Mouse (Mus musculus) heart, embryonic 10.5 days (tissue): ENCODE measurements at regions not wholly inside any gene's neighbourhood (a gene's known extent, or its start where the extent isn't known, plus 50 kb on each side); places are given as distances from the start of the nearest gene placed in this dataset.

Source experiments
- DNase-seq: peaks from one replicate; pipeline ENCODE4 v3.0.0-alpha.2; 2017; ENCODE audit warnings: low spot score
- H3K27ac ChIP-seq: fragments of 300-500 bp; sonication (generic); 2 replicates; pipeline ENCODE4 v1.5.1; 2016; ENCODE audit warnings: mild to moderate bottlenecking
- H3K27me3 ChIP-seq: fragments of 300-500 bp; sonication (generic); 2 replicates; pipeline ENCODE4 v1.6.1; 2016; ENCODE audit warnings: mild to moderate bottlenecking; ENCODE audit not compliant: poor library complexity, insufficient read depth, severe bottlenecking
- H3K36me3 ChIP-seq: fragments of 300-500 bp; sonication (generic); 2 replicates; pipeline ENCODE4 v1.6.1; 2016; ENCODE audit warnings: mild to moderate bottlenecking, moderate library complexity
- H3K4me1 ChIP-seq: fragments of 300-500 bp; sonication (generic); 2 replicates; pipeline ENCODE4 v1.6.1; 2016; ENCODE audit warnings: mild to moderate bottlenecking
- H3K4me3 ChIP-seq: fragments of 300-500 bp; sonication (generic); 2 replicates; pipeline ENCODE4 v1.5.1; 2016; ENCODE audit warnings: mild to moderate bottlenecking, moderate library complexity
- H3K9me3 ChIP-seq: fragments of 300-500 bp; sonication (generic); 2 replicates; pipeline ENCODE4 v1.6.1; 2016; ENCODE audit warnings: mild to moderate bottlenecking, moderate library complexity
- WGBS: fragments of 180-500 bp; shearing (Covaris S2); methylation state at CpG from one replicate; pipeline ENCODE4 v1.1.7; 2016; 5-methylcytosine and 5-hydroxymethylcytosine counted together

DNA sequence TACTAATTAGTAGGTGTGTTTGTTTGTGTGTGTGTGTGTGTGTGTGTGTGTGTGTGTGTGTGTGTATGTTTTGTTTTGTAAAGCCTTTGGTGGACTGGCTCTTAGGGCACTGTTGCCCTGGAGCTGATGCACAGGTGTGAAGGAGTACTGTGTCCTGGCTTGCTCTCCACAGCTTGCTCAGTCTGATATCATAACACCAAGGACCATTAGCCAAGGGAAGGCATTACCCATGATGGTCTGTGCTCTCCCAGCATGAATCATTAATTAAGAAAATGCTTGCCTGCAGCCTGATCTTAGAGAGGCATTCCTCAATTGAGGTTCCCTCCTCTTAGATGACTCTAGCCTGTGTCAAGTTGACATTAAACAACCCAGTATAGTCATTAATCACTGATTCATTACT lies 54.7 kb downstream of the Spry2 start:
- Histone ChIP-seq H3K4me1 (no peaks in the 10 kb centered on the region), H3K4me3 (no peak overlapping the region), H3K27me3 (no peaks in the 10 kb centered on the region), H3K36me3 (no peaks in the 10 kb centered on the region), H3K9me3 (no peaks in the 10 kb centered on the region), H3K27ac (no peak overlapping the region)
- DNase-seq: no peak

- DNase-seq: no peak
- Histone ChIP-seq H3K27ac (no peak overlapping the region), H3K4me1 (no peaks in the 10 kb centered on the region), H3K4me3 (no peak overlapping the region), H3K27me3 (no peaks in the 10 kb centered on the region), H3K9me3 (no peaks in the 10 kb centered on the region), H3K36me3 (no peaks in the 10 kb centered on the region)
- WGBS: 71% methylated on average over 3 of the region's 3 CpGs
Observed at GRCm38 (mm10) chr14:105837533-105837932, 59.1 kb downstream of the Spry2 start.

DNA sequence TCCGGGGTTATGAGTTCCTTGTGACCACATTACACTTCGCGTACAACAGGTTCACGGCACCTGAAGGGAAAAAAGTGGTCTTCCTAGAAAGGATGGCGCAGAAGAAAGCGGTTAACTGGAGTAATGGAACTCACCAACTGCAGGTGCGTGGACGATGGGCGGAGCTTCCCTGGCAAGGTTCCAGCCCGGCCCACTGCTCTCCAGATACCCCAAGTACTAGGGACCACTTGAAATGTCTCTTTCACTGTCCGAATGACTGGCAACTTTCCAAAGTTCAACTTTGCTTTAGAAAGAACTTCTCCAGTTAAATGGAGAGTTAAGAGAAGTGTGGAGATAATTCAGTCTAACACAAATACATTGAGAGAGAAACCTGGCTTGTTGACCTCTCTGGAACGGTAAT lies 65.9 kb downstream of the Spry2 start:
- Histone ChIP-seq H3K27me3 (no peaks in the 10 kb centered on the region), H3K4me3 (no peak overlapping the region), H3K36me3 (no peaks in the 10 kb centered on the region), H3K4me1 (no peaks in the 10 kb centered on the region), H3K9me3 (no peaks in the 10 kb centered on the region), H3K27ac (no peak overlapping the region)
- no peak for DNase-seq
- WGBS: 81% methylated on average over 12 of the region's 12 CpGs

DNA sequence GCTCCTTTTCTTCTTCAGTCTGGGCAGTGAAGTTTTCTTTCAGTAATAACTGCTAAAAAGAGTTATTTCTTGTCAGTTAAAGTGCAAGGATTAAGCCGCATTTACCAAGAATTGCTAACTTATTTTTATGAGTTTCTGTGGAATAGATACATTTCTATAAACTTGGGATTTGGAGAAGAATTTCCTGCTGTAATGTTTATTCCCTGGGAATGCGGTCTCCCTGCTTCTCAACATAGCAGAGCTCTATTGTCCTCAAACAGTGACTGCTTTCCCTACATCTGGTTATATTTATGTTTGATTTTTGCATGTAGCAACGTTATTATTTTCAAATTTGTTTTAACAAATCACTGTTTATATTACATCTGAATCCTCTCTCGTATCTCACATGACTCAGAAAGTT lies 66.3 kb downstream of the Spry2 start:
- Histone ChIP-seq H3K27me3 (no peaks in the 10 kb centered on the region), H3K4me1 (no peaks in the 10 kb centered on the region), H3K4me3 (no peak overlapping the region), H3K36me3 (no peaks in the 10 kb centered on the region), H3K27ac (no peak overlapping the region), H3K9me3 (no peaks in the 10 kb centered on the region)
- 80% methylated on average over 4 of the region's 4 CpGs for WGBS
- no peak for DNase-seq

DNA sequence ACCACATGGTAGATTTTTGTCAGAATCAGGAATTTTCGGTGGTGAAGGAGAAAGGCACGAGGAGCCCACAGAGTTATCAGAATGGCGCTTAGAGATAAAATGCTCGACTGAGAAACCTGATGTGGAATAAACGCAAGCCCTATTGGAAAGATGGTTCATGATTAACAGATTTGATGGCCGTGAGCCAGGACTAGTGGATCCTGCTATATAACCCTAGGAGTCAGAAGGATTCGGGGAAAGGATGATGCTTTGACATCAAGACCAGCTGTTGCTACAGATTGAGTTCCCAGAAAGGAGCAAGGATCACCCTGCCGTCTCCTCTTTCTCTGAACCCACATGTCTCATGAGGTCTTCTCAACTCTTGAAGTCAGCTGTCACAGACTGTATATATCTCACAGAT lies 73.5 kb downstream of the Spry2 start:
- 76% methylated on average over 8 of the region's 8 CpGs for WGBS
- no peaks in the 10 kb centered on the region for H3K36me3 ChIP-seq
- no peak overlapping the region for H3K4me3 ChIP-seq

GRCm38 (mm10) chr14:105822653-105823052 lies 74.0 kb downstream of the Spry2 start:
- H3K4me1 ChIP-seq: peaks cover 5% of the 10 kb centered on the region; the same call in 1 of the 2 replicates
- no peak overlapping the region for H3K27ac ChIP-seq
- no peak for DNase-seq
- H3K4me3 ChIP-seq: no peak overlapping the region
- H3K36me3 ChIP-seq: no peaks in the 10 kb centered on the region
- 82% methylated on average over 9 of the region's 9 CpGs for WGBS
- no peaks in the 10 kb centered on the region for H3K9me3 ChIP-seq
- H3K27me3 ChIP-seq: no peaks in the 10 kb centered on the region

More for the DNA sequence above, 73.5 kb downstream of the Spry2 start:
- Histone ChIP-seq H3K4me1 (peaks cover 5% of the 10 kb centered on the region; the same call in 1 of the 2 replicates), H3K27me3 (no peaks in the 10 kb centered on the region), H3K27ac (no peak overlapping the region), H3K9me3 (no peaks in the 10 kb centered on the region)
- no peak for DNase-seq

- WGBS: 90% methylated on average over 2 of the region's 2 CpGs
- H3K4me1 ChIP-seq: peaks cover 9% of the 10 kb centered on the region; the same call in 1 of the 2 replicates
- H3K27ac ChIP-seq: no peak overlapping the region
- no peaks in the 10 kb centered on the region for H3K36me3 ChIP-seq
- H3K9me3 ChIP-seq: no peaks in the 10 kb centered on the region
- no peaks in the 10 kb centered on the region for H3K27me3 ChIP-seq
- no peak for DNase-seq
- no peak overlapping the region for H3K4me3 ChIP-seq
Observed at GRCm38 (mm10) chr14:105819534-105819933, 77.1 kb downstream of the Spry2 start.

- Histone ChIP-seq H3K4me3 (no peak overlapping the region), H3K27ac (no peak overlapping the region), H3K27me3 (no peaks in the 10 kb centered on the region), H3K4me1 (peaks cover 9% of the 10 kb centered on the region; the same call in 1 of the 2 replicates), H3K36me3 (no peaks in the 10 kb centered on the region), H3K9me3 (no peaks in the 10 kb centered on the region)
- DNase-seq: no peak
- 95% methylated on average over 3 of the region's 3 CpGs for WGBS
Observed at GRCm38 (mm10) chr14:105818841-105819240, 77.8 kb downstream of the Spry2 start.

- 85% methylated on average over 6 of the region's 6 CpGs for WGBS
Observed at GRCm38 (mm10) chr14:105817481-105817880, 79.1 kb downstream of the Spry2 start.

GRCm38 (mm10) chr14:105815827-105816226 lies 80.8 kb downstream of the Spry2 start:
- no peaks in the 10 kb centered on the region for H3K9me3 ChIP-seq
- peaks cover 5% of the 10 kb centered on the region; the same call in 1 of the 2 replicates for H3K4me1 ChIP-seq
- no peaks in the 10 kb centered on the region for H3K36me3 ChIP-seq
- H3K4me3 ChIP-seq: no peak overlapping the region
- 26% methylated on average over 6 of the region's 6 CpGs for WGBS
- no peak overlapping the region for H3K27ac ChIP-seq
- DNase-seq: no peak
- H3K27me3 ChIP-seq: no peaks in the 10 kb centered on the region

More at GRCm38 (mm10) chr14:105817481-105817880, 79.1 kb downstream of the Spry2 start:
- H3K9me3 ChIP-seq: no peaks in the 10 kb centered on the region
- DNase-seq: no peak
- peaks cover 9% of the 10 kb centered on the region; the same call in 1 of the 2 replicates for H3K4me1 ChIP-seq
- H3K36me3 ChIP-seq: no peaks in the 10 kb centered on the region
- H3K27ac ChIP-seq: no peak overlapping the region
- no peak overlapping the region for H3K4me3 ChIP-seq
- H3K27me3 ChIP-seq: no peaks in the 10 kb centered on the region

DNA sequence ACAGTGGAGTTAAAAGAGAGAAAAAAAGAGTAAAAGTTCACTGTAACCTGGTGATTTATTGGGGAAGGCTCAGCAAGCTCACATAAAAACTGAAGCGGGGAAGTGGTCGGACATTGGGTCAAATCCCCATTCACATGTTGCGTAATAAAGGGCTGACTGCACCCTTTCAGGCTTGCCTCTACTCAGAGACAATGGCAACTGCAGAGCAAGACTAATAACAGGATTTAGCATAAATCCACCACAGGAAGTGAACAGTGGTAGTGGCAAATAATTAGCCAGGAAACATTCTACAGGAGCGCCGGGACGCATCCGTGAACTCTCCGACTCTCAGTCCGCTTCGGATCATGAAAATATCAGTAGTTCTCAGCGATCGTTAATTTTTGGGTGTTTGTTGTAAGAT lies 81.3 kb downstream of the Spry2 start:
- Histone ChIP-seq H3K27me3 (no peaks in the 10 kb centered on the region), H3K27ac (no peak overlapping the region), H3K4me3 (no peak overlapping the region), H3K4me1 (0 out of 2 replicates have a peak, but pooled peaks cover 4% of the 10 kb centered on the region), H3K9me3 (no peaks in the 10 kb centered on the region), H3K36me3 (no peaks in the 10 kb centered on the region)
- DNase-seq: no peak
- 53% methylated on average over 12 of the region's 12 CpGs for WGBS

DNA sequence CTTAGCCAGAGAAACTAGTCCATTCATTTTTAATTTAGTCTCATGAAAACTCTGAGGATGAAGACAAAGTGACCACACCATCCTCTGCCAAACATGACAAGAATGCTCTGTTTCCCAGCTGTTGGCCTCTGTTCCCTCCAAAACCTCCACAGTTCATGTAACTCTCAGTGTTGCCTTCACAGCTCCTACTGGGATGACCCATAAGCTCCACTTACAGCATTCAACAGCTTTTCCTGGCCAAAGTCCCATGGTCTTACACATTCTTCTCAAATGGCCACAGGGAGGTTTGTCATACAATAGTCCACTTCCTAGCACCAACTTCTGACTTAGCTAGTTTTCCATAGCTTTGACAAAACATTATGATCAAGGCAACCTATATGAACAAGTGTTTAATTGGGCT lies 83.0 kb downstream of the Spry2 start:
- H3K4me1 ChIP-seq: 0 out of 2 replicates have a peak, but pooled peaks cover 4% of the 10 kb centered on the region
- no peak overlapping the region for H3K27ac ChIP-seq
- no peak for DNase-seq
- no peaks in the 10 kb centered on the region for H3K36me3 ChIP-seq
- H3K4me3 ChIP-seq: no peak overlapping the region
- no peaks in the 10 kb centered on the region for H3K27me3 ChIP-seq
- H3K9me3 ChIP-seq: no peaks in the 10 kb centered on the region

GRCm38 (mm10) chr14:105813097-105813496 lies 83.5 kb downstream of the Spry2 start:
- no peaks in the 10 kb centered on the region for H3K36me3 ChIP-seq
- WGBS: 86% methylated on average over 6 of the region's 6 CpGs
- H3K4me3 ChIP-seq: no peak overlapping the region
- no peak for DNase-seq
- H3K27ac ChIP-seq: no peak overlapping the region
- H3K4me1 ChIP-seq: 0 out of 2 replicates have a peak, but pooled peaks cover 4% of the 10 kb centered on the region
- H3K9me3 ChIP-seq: no peaks in the 10 kb centered on the region
- no peaks in the 10 kb centered on the region for H3K27me3 ChIP-seq

DNA sequence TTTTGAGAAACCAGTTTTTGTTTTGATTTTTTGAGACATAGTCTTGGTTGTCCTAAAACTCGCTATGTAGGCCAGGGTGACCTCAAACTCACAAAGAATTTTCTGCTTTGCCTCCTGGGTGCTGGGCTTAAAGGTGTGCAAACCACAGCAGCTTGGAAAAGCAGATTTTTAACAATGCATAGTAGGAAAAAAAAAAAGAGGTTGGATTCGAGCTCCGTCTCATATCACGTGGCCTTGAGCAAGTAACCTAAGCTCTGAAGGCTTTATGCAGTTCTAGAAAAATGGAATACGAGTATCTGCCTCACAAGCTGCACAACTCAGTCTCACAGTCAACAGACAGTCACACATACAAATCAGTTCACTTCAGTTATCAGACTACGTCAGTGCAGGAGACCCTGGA lies 90.9 kb downstream of the Spry2 start:
- peaks cover 15% of the 10 kb centered on the region for H3K4me1 ChIP-seq
- 73% methylated on average over 6 of the region's 6 CpGs for WGBS
- no peaks in the 10 kb centered on the region for H3K27me3 ChIP-seq
- no peak for DNase-seq
- H3K36me3 ChIP-seq: no peaks in the 10 kb centered on the region
- no peak overlapping the region for H3K4me3 ChIP-seq
- no peaks in the 10 kb centered on the region for H3K9me3 ChIP-seq
- H3K27ac ChIP-seq: no peak overlapping the region
